Mouse (Mus musculus) cortical plate, adult 2 months (tissue): ENCODE measurements around the gene Krt20.

Experiments
- CTCF ChIP-seq: fragments of 200-500 bp; IDR thresholded peaks from 2 replicates; pipeline ENCODE4 v1.5.1; 2011; ENCODE audit warnings: mild to moderate bottlenecking, control low read depth, low read length; ENCODE audit not compliant: insufficient read depth; ENCODE audit errors: extremely low read depth
- POLR2A ChIP-seq: fragments of 200-500 bp; IDR thresholded peaks from 2 replicates; pipeline ENCODE4 v1.6.1; 2011; ENCODE audit warnings: mild to moderate bottlenecking, low read length, control low read depth; ENCODE audit not compliant: insufficient read depth; ENCODE audit errors: extremely low read depth

DNA sequence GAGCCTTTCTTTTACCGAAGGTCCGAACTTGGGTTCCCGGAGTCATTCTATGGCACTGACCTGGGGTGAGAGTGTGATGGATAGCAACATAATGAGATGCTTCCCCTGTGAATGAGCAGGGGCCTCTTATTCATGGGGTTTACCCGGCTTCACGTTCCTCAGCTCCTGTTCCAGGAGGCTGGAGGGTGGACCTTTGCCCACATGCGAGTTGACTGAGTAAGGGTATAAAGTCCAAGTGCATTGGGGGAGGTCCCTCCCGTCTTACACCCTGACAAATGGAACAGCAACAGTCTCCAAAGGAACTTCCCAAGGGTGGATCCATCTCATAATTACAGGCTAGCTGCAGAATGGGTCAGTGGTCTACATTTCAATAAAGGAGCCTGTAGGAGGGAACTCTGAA, 23.8 kb upstream of the Krt20 start:
- no peak for TF ChIP-seq POLR2A
- no peak for TF ChIP-seq CTCF
